Mouse (Mus musculus) CH12.LX (cell line): ENCODE results near the gene Csmd2. TPM values are rescaled to one million over a fixed set of nuclear protein-coding genes. Genes with fewer than 3 reads are reported as not detected.

Experiments
- DNase-seq: peaks from one replicate; pipeline ENCODE4 v3.0.0-alpha.2; 2013; ENCODE audit errors: extremely low read depth
- H3K27ac ChIP-seq: 2 replicates; pipeline ENCODE4 v1.5.1; 2012; ENCODE audit warnings: low read depth, mild to moderate bottlenecking, control low read depth, moderate library complexity; ENCODE audit not compliant: insufficient read depth
- H3K27me3 ChIP-seq: replicated peaks from 2 replicates; pipeline ENCODE3; 2012; ENCODE audit warnings: inconsistent platforms
- H3K36me3 ChIP-seq, 2 experiments: replicated peaks in 1 of 2; 2 replicates each; pipeline versions ENCODE3 to v1.6.1; 2012; ENCODE audit warnings: inconsistent platforms in 1 of 2, low read length in 1 of 2, mild to moderate bottlenecking in 1 of 2, mixed read lengths in 1 of 2, moderate library complexity in 1 of 2; ENCODE audit not compliant: control insufficient read depth in 1 of 2, insufficient read depth in 1 of 2
- H3K4me1 ChIP-seq, 2 experiments: 2 replicates each; pipeline ENCODE4 v1.6.1; 2012; ENCODE audit warnings: inconsistent platforms in 1 of 2, moderate library complexity in 1 of 2; ENCODE audit not compliant: insufficient read depth in 2 of 2, control insufficient read depth in 1 of 2
- H3K4me2 ChIP-seq: 2 replicates; pipeline ENCODE4 v1.6.1; 2012; ENCODE audit warnings: low read depth, mild to moderate bottlenecking, control low read depth; ENCODE audit not compliant: poor library complexity, insufficient read depth, severe bottlenecking
- H3K4me3 ChIP-seq, 3 experiments: fragments of 150-350 bp in 1 of 3; sonication (generic) in 1 of 3; replicated peaks in 1 of 3; 2 replicates each; pipeline versions ENCODE3 to v1.5.1; 2011 to 2012; ENCODE audit warnings: low read depth in 2 of 3, low read length in 2 of 3, mild to moderate bottlenecking in 2 of 3, moderate library complexity in 2 of 3, control low read depth in 1 of 3, improper control_type of control experiment in 1 of 3, inconsistent platforms in 1 of 3, mixed read lengths in 1 of 3; ENCODE audit not compliant: poor library complexity in 1 of 3
- H3K79me2 ChIP-seq: replicated peaks from 2 replicates; pipeline ENCODE4 v1.6.1; 2012; ENCODE audit warnings: mild to moderate bottlenecking, moderate library complexity; ENCODE audit not compliant: control insufficient read depth, poor library complexity, insufficient read depth, severe bottlenecking; ENCODE audit errors: extremely low read depth
- H3K9ac ChIP-seq: 2 replicates; pipeline ENCODE4 v1.6.1; 2012; ENCODE audit warnings: low read depth, mild to moderate bottlenecking, control low read depth, moderate library complexity; ENCODE audit not compliant: insufficient read depth
- H3K9me3 ChIP-seq: replicated peaks from 2 replicates; pipeline ENCODE3; 2012; ENCODE audit warnings: low read length, inconsistent platforms, mixed read lengths
- BHLHE40 ChIP-seq: IDR thresholded peaks from 2 replicates; pipeline ENCODE4 v1.6.1; 2011; ENCODE audit warnings: mild to moderate bottlenecking, low read depth, low read length, improper control_type of control experiment
- CHD1 ChIP-seq: IDR thresholded peaks from 2 replicates; pipeline ENCODE4 v1.6.1; 2012; ENCODE audit warnings: low read depth, low read length, improper control_type of control experiment, inconsistent platforms
- CHD2 ChIP-seq: IDR thresholded peaks from 2 replicates; pipeline ENCODE4 v1.6.1; 2011; ENCODE audit warnings: low read length, improper control_type of control experiment
- CTCF ChIP-seq, 2 experiments: IDR thresholded peaks in 1 of 2; conservative IDR thresholded peaks in 1 of 2; 2 replicates each; pipeline ENCODE4 v1.5.1; 2011 to 2012; ENCODE audit warnings: low read depth in 2 of 2, low read length in 2 of 2, improper control_type of control experiment in 1 of 2, inconsistent platforms in 1 of 2, mild to moderate bottlenecking in 1 of 2, moderate library complexity in 1 of 2
- ELF1 ChIP-seq: IDR thresholded peaks from 2 replicates; pipeline ENCODE4 v1.6.1; 2014; ENCODE audit warnings: low read depth, mild to moderate bottlenecking, inconsistent platforms, low read length, improper control_type of control experiment
- ETS1 ChIP-seq: conservative IDR thresholded peaks from 2 replicates; pipeline ENCODE4 v1.6.1; 2012; ENCODE audit warnings: low read depth, mild to moderate bottlenecking, inconsistent platforms, low read length, improper control_type of control experiment, moderate library complexity
- HCFC1 ChIP-seq: IDR thresholded peaks from 2 replicates; pipeline ENCODE4 v1.6.1; 2012; ENCODE audit warnings: low read depth, mild to moderate bottlenecking, inconsistent platforms, low read length, improper control_type of control experiment
- IRF4 ChIP-seq: IDR thresholded peaks from 2 replicates; pipeline ENCODE4 v1.6.1; 2014; ENCODE audit warnings: low read depth, mild to moderate bottlenecking, inconsistent platforms, low read length, improper control_type of control experiment
- JUN ChIP-seq: IDR thresholded peaks from 2 replicates; pipeline ENCODE4 v1.6.1; 2011; ENCODE audit warnings: low read depth, mild to moderate bottlenecking, low read length, improper control_type of control experiment, moderate library complexity; ENCODE audit not compliant: insufficient read depth
- JUND ChIP-seq: conservative IDR thresholded peaks from 2 replicates; pipeline ENCODE4 v1.6.1; 2011; ENCODE audit warnings: low read depth, low read length, improper control_type of control experiment
- MAX ChIP-seq: IDR thresholded peaks from 2 replicates; pipeline ENCODE4 v1.6.1; 2011; ENCODE audit warnings: low read length, improper control_type of control experiment
- MEF2A ChIP-seq: IDR thresholded peaks from 2 replicates; pipeline ENCODE4 v1.6.1; 2014; ENCODE audit warnings: low read depth, mild to moderate bottlenecking, inconsistent platforms, low read length, improper control_type of control experiment, borderline replicate concordance
- MXI1 ChIP-seq: IDR thresholded peaks from 2 replicates; pipeline ENCODE4 v1.6.1; 2011; ENCODE audit warnings: mild to moderate bottlenecking, low read depth, low read length, improper control_type of control experiment
- MYC ChIP-seq: IDR thresholded peaks from 2 replicates; pipeline ENCODE4 v1.6.1; 2011; ENCODE audit warnings: low read depth, mild to moderate bottlenecking, improper control_type of control experiment, low read length
- NELFE ChIP-seq: IDR thresholded peaks from 2 replicates; pipeline ENCODE4 v1.6.1; 2011; ENCODE audit warnings: low read depth, low read length, improper control_type of control experiment
- PAX5 ChIP-seq: IDR thresholded peaks from 2 replicates; pipeline ENCODE4 v1.6.1; 2012; ENCODE audit warnings: low read length, inconsistent platforms, mixed read lengths
- POLR2AphosphoS2 ChIP-seq: IDR thresholded peaks from 2 replicates; pipeline ENCODE4 v1.6.1; 2011; ENCODE audit warnings: low read depth, low read length, improper control_type of control experiment
- RAD21 ChIP-seq: IDR thresholded peaks from 2 replicates; pipeline ENCODE4 v1.6.1; 2011; ENCODE audit warnings: low read depth, mild to moderate bottlenecking, low read length, improper control_type of control experiment, moderate library complexity
- SMC3 ChIP-seq: IDR thresholded peaks from 2 replicates; pipeline ENCODE4 v1.6.1; 2011; ENCODE audit warnings: low read depth, low read length, improper control_type of control experiment
- TBP ChIP-seq: conservative IDR thresholded peaks from 2 replicates; pipeline ENCODE4 v1.6.1; 2011; ENCODE audit warnings: low read depth, low read length, improper control_type of control experiment
- TCF12 ChIP-seq: IDR thresholded peaks from 2 replicates; pipeline ENCODE4 v1.6.1; 2014; ENCODE audit warnings: low read depth, mild to moderate bottlenecking, inconsistent platforms, low read length, improper control_type of control experiment
- UBTF ChIP-seq: IDR thresholded peaks from 2 replicates; pipeline ENCODE4 v1.6.1; 2012; ENCODE audit warnings: low read depth, mild to moderate bottlenecking, inconsistent platforms, low read length, improper control_type of control experiment, moderate library complexity
- USF2 ChIP-seq: conservative IDR thresholded peaks from 2 replicates; pipeline ENCODE4 v1.6.1; 2011; ENCODE audit warnings: low read depth, low read length, improper control_type of control experiment
- dilution Hi-C: fragments of 300-500 bp; cut with MboI; formaldehyde crosslinking; loops from 2 replicates; pipeline ENCODE4 v1.14.3; 2020; ENCODE audit warnings: low sequenced_read_pairs; ENCODE audit not compliant: extremely low pct_unique_long_range_greater_than_20kb, extremely low pct_ligation_motif_present
- in situ Hi-C: fragments of 300-500 bp; cut with MboI; formaldehyde crosslinking; loops from 3 replicates; pipeline ENCODE4 v1.14.3; 2019; ENCODE audit warnings: low sequenced_read_pairs, low pct_ligation_motif_present, low pct_unique_long_range_greater_than_20kb, mixed read lengths
- polyA plus RNA-seq: library from polyadenylated mRNA; unstranded; fragments of >175 nt; gene quantifications from 2 replicates; pipeline ENCODE4 v1.2.1, GENCODE M21; 2012; ENCODE audit warnings: low read depth; ENCODE audit not compliant: insufficient read length
- total RNA-seq, 2 experiments: library from RNA; depleted of rRNA; stranded (reverse); fragments of 300-350 nt in 1 of 2; fragments of >200 nt in 1 of 2; gene quantifications; 2 replicates each; pipeline ENCODE4 v1.2.3; 2012 to 2014

Csmd2 gene
- total and polyA plus RNA-seq, 3 experiments = 0.08 to 0.80 TPM; not detected in 1

DNA sequence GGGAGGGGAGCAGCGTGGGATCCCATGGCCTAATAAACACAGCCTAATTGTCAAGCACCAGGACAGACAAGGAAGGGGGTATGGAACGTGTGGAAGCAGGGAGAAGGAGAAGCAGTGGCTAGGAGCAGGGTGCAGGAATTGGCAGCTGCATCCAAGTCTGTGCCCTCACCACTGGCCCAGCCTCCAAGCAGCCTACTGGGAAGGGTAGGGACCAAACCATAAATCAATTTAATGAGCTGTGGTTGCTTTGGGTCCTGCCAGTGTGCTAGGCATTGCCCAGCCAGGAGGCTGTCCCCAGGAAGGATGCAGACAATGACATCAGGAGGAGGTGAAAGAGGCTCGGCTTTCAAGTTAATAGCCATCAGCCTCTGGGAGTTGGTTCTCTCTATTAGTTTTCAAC is 100.0 kb downstream of the Csmd2 start:
- TF ChIP-seq UBTF (no peak), SMC3 (no peak)
- Histone ChIP-seq H3K79me2 (no peaks in the 10 kb centered on the region), H3K27ac (no peak overlapping the region), H3K27me3 (no peaks in the 10 kb centered on the region), H3K9me3 (peaks cover 92% of the 10 kb centered on the region), H3K4me2 (no peak overlapping the region), H3K36me3 (no peaks in the 10 kb centered on the region), H3K9ac (no peak overlapping the region), H3K4me1 (no peaks in the 10 kb centered on the region), H3K4me3 (no peak overlapping the region)
- DNase-seq = no peak
- dilution Hi-C loops (no loop called here), in situ Hi-C loops (no loop called here)

DNA sequence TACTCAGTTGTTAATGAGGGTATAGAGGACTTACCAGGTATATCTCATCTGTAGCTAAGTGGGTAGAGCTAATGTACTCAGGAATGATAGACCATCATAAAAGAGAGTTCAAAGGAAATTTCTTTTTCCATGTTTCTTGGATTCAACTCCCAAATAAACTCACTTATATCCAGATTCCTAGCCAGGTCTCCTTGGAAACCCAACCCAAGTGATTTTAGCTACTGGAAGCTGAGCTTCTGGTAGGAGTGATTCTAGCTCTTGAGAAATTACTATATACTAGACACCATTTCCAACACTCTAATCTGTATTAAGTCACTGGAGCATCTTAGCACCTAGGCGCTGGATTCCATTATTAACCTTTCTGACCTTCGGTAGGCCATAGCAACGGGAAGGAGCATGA is 100.6 kb downstream of the Csmd2 start:
- in situ Hi-C loops = no loop called here
- Histone ChIP-seq H3K27ac (no peak overlapping the region), H3K4me3 (no peak overlapping the region), H3K4me1 (no peaks in the 10 kb centered on the region), H3K79me2 (no peaks in the 10 kb centered on the region), H3K36me3 (no peaks in the 10 kb centered on the region), H3K9ac (no peak overlapping the region), H3K27me3 (no peaks in the 10 kb centered on the region), H3K9me3 (peaks cover 92% of the 10 kb centered on the region), H3K4me2 (no peak overlapping the region)
- dilution Hi-C loops = no loop called here
- no peak for DNase-seq
- TF ChIP-seq ELF1 = no peak
- no peak for TF ChIP-seq USF2
- no peak for TF ChIP-seq CHD2
- TF ChIP-seq ETS1 = no peak
- no peak for TF ChIP-seq HCFC1
- no peak for TF ChIP-seq CHD1
- TF ChIP-seq MAX = no peak
- TF ChIP-seq RAD21 = no peak
- TF ChIP-seq BHLHE40 = no peak
- TF ChIP-seq POLR2AphosphoS2 = no peak
- TF ChIP-seq CTCF (conservative IDR thresholded peaks at IDR 0.05 in 1 of 2, IDR thresholded peaks at IDR 0.05 in 1 of 2; ENCODE audit: low read depth in 2 of 2, low read length in 2 of 2) = no peak
- no peak for TF ChIP-seq TBP
- no peak for TF ChIP-seq JUND
- no peak for TF ChIP-seq PAX5
- no peak for TF ChIP-seq NELFE

DNA sequence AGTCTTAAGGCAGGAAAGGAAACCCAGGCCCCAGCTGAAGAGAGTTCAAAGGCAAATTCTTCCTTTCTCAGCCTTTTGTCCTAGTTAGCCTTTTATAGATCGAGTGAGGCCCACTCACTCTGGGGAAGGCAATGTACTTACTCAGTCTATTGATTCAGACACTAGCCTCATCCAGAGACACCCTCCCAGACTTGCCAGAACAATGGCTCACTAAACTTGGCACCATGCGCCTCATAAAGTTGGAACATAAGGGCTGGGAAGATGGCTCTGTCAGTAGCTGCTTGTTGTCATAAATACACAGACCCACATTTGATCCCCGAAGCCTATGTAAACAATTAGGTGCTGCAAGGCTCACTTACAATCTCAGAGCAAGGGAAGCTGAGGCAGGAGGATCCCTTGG is 104.3 kb downstream of the Csmd2 start:
- H3K27ac ChIP-seq = no peak overlapping the region
- H3K4me1 ChIP-seq = no peaks in the 10 kb centered on the region
- peaks cover 92% of the 10 kb centered on the region for H3K9me3 ChIP-seq
- no peaks in the 10 kb centered on the region for H3K79me2 ChIP-seq
- no peak for TF ChIP-seq MXI1
- TF ChIP-seq ELF1 = no peak
- no peak for TF ChIP-seq CHD2
- no peak for TF ChIP-seq SMC3
- no peak for TF ChIP-seq HCFC1
- no peak for TF ChIP-seq POLR2AphosphoS2
- no peak for TF ChIP-seq TCF12
- no peak for TF ChIP-seq MYC
- no peak for TF ChIP-seq IRF4
- no peak for TF ChIP-seq RAD21
- TF ChIP-seq JUN = no peak
- TF ChIP-seq MEF2A = no peak
- H3K9ac ChIP-seq = no peak overlapping the region
- no peak overlapping the region for H3K4me3 ChIP-seq
- no peaks in the 10 kb centered on the region for H3K27me3 ChIP-seq
- in situ Hi-C loops (no loop called here), dilution Hi-C loops (no loop called here)
- DNase-seq = no peak
- no peak overlapping the region for H3K4me2 ChIP-seq
- no peaks in the 10 kb centered on the region for H3K36me3 ChIP-seq
